Mouse (Mus musculus): Measurements from ENCODE around the gene Mtnr1b.

DNA sequence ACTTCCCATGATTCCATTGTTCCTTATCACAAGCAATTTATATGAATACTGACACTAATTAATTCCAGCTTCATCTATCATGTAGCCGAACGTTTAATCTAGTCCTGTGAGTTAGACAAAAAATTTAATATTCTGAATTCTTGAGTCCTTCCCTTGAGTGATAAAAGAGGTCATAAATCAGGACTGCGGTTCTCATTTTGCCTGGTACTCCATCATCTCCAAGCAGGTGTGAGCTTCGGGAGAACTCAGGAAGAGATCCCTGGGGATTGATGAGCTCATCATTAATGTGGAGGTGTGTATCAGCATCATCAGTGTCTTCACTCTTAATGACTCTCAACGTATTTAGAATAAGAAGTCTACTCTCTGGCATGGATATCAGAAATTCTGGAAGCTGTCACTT, 74.0 kb downstream of the Mtnr1b start:
- TF ChIP-seq CEBPB (IDR thresholded peaks at IDR 0.05; ENCODE audit: insufficient read depth, poor library complexity, severe bottlenecking) (no peak), POLR2AphosphoS2 (IDR thresholded peaks at IDR 0.05; ENCODE audit: insufficient read length, low read depth) (no peak), USF1 (IDR thresholded peaks at IDR 0.05; ENCODE audit: low read depth) (no peak), POLR2A (IDR thresholded peaks at IDR 0.05; ENCODE audit: insufficient read length, low read depth) (no peak), MYOG (IDR thresholded peaks at IDR 0.05; ENCODE audit: control insufficient read depth in 1 of 3, insufficient read depth in 1 of 3, insufficient read length in 2 of 3, low read depth in 2 of 3) (no peak), TCF12 (IDR thresholded peaks at IDR 0.05; ENCODE audit: insufficient read depth, poor library complexity, severe bottlenecking) (no peak), TCF3 (IDR thresholded peaks at IDR 0.05; ENCODE audit: insufficient read length, low read depth) (no peak), MYOD1 (IDR thresholded peaks at IDR 0.05; ENCODE audit: control insufficient read depth in 1 of 3, insufficient read length in 2 of 3, low read depth in 2 of 3) (no peak), MAX (IDR thresholded peaks at IDR 0.05; ENCODE audit: low read depth) (no peak), E2F4 (IDR thresholded peaks at IDR 0.05; ENCODE audit: insufficient read depth) (no peak), REST (IDR thresholded peaks at IDR 0.05; ENCODE audit: insufficient read depth, insufficient read length) (no peak), SRF (IDR thresholded peaks at IDR 0.05; ENCODE audit: control insufficient read depth, insufficient read length, low read depth) (no peak)

All from myocyte (in vitro differentiated cells).